Mouse (Mus musculus): ENCODE data around the gene Brms1l. TPM values are rescaled to one million over a fixed set of nuclear protein-coding genes. Genes with fewer than 3 reads are reported as not detected.
"Not testable (repeated sequence)": the region's sequence is repeated elsewhere in the genome, so short reads cannot be mapped to it uniquely, and the experiment has no call there.

The Brms1l gene
- 10 to 100 TPM; 57.7 to 65.7 TPM for total RNA-seq (2021)

DNA sequence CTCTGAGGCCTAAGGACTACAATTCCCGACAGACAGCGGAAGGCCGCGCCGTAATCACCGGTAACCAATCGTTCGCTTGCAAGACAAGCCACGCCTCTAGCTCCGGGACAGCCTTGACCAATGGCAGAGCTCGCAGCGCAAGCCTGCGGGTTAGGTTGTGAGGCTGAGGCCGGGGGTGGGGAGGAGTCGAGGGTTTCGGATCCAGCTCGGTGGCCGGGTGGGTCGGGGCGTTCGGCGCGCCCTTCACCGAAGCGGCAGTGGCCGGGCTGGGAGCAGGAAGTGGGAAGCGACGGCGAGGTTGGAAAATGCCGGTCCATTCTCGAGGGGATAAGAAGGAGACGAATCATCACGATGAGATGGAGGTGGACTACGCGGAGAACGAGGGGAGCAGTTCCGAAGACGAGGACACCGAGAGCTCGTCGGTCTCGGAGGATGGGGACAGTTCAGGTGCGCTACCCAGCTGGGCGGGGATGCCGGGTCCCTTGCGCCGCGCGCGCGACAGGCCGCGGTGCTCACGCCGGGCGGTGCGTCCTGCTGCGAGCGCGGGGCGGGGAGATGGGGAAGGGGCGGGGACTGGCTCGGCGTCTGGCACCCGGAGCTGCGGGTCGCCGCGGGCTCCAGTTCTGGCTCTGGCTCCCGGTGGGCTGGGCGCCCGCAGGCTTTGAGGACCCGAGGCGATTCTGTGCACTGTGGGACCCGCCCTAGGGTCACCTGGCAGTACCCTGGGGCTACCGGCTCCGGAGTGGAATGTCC is at the start of gene Brms1l:
TSS of gene Brms1l (plus strand) at position 126 of the 753 bp plus-strand sequence.
- intact Hi-C loops (cut with DNase I), result loop anchor here (10.0 kb wide), 2 partner anchors 332 to 522 kb away; no protein-coding TSS in a partner anchor
- peak; percentile 97 to 99 for DNase-seq (ENCODE audit: extremely low spot score in 1 of 2, low spot score in 2 of 2)

DNA sequence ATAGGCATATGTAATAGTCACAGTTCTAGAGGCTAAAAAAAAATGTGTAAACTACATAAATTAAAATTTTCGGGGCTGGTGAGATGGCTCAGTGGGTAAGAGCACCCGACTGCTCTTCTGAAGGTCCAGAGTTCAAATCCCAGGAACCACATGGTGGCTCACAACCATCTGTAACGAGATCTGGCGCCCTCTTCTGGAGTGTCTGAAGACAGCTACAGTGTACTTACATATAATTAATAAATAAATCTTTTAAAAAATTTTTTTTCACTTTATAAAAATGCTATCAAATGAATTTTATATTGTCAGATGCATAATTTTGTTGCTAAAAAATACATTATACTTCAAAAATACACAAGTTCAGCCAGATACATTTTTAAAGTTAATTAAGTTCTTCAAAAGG is 41.6 kb upstream of the Brms1l start:
- DNase-seq (ENCODE audit: extremely low spot score in 1 of 2, low spot score in 2 of 2); intact Hi-C loops (cut with DNase I): not testable (repeated sequence)

- no peak for DNase-seq (ENCODE audit: extremely low spot score in 1 of 2, low spot score in 2 of 2)
- intact Hi-C loops (cut with DNase I), result no loop called here
Measured at GRCm38 (mm10) chr12:55797103-55797502, 39.0 kb upstream of the Brms1l start.

GRCm38 (mm10) chr12:55798745-55799144 is 37.4 kb upstream of the Brms1l start:
- no peak for DNase-seq (ENCODE audit: extremely low spot score in 1 of 2, low spot score in 2 of 2)
- intact Hi-C loops (cut with DNase I), result no loop called here

DNA sequence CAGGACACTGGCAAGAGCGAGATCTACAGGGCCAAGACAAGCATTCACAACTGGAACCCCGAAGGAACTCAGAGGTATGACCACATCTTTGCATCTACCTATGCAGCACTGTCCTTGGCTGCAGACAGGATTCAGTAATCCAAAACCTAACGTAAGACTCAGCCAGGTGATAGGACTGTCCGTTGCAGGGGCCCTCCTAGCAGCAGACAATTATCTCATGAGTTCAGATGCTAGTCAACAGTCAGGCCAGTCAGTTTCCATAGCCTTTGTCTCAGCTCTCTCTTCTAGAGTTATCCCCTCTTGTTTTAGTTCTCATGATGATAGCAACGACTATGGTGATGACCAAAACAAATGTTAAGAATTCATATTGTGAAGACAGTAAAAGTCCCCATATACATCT is 36.0 kb upstream of the Brms1l start:
- DNase-seq (ENCODE audit: extremely low spot score in 1 of 2, low spot score in 2 of 2), result no peak

GRCm38 (mm10) chr12:55801131-55801530 is 35.0 kb upstream of the Brms1l start:
- intact Hi-C loops (cut with DNase I), result no loop called here
- no peak for DNase-seq (ENCODE audit: extremely low spot score in 1 of 2, low spot score in 2 of 2)

More for the DNA sequence above, 36.0 kb upstream of the Brms1l start:
- intact Hi-C loops (cut with DNase I), result no loop called here

DNA sequence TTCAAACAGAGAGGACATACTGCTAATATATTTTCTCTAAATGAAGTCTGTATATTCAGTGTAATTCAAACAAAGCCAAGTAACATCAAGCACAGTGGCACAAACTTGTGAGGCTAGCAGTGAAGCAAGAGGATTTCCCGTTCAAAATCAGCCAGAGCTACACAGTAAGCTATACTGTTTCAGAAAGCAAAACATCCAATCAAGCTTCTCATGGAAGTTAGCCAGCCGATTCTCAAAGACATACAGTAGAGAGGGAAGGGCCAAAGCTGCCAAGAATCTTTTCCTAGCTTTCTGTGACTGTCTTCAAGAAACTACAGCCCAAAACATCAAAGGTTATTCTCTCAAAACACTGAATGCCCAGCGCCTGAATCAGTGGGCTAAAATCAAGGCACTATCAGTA is 31.1 kb upstream of the Brms1l start:
- intact Hi-C loops (cut with DNase I), result no loop called here
- peak in 1 of 2 experiments; percentile 32 for DNase-seq (ENCODE audit: extremely low spot score in 1 of 2, low spot score in 2 of 2)

DNA sequence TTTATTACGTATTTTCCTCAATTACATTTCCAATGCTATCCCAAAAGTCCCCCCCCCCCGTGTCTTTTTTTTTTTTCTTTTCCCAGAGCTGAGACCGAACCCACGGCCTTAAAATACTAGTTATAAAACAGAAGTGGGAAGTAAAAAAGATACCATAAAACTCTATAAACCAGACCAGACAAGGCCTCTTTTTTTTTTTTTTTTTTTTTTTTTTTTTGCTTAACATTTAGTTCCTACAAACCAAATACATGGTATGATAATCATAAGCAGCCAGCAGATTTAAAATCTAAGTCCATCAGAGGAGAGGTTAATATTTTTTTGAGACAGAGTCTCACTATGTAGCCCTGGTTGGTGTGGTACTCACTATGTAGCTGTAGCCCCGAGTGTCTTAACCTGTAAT is 19.6 kb upstream of the Brms1l start:
- intact Hi-C loops (cut with DNase I), result no loop called here
- no peak for DNase-seq (ENCODE audit: extremely low spot score in 1 of 2, low spot score in 2 of 2)

DNA sequence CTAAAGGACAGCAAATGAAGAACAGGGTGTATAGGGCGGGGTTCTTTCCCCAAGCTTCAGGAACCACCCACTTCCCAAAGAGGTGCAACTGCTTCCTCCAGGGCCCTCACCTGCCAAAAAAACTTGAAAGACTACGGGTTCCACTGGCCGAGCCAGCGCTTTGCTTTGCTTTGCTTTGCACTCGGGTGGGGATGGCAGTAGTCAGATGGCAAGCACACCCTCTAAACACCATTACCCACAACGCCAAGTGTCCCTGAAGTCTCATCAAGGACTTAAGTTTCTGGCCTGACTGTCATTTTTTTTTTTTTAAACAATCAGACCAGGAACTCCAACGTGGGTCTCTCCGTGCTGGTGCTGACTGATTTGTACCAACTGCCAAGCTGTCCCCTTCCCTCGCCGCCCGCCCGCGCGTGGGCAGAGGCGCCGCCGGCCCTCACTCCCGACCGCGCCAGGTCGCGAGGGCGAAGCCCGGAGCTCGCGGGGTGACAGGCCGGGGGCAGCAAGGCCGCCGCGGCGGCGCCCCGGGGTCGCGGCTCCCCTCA is 15.9 kb upstream of the Brms1l start:
- intact Hi-C loops (cut with DNase I), result no loop called here

DNA sequence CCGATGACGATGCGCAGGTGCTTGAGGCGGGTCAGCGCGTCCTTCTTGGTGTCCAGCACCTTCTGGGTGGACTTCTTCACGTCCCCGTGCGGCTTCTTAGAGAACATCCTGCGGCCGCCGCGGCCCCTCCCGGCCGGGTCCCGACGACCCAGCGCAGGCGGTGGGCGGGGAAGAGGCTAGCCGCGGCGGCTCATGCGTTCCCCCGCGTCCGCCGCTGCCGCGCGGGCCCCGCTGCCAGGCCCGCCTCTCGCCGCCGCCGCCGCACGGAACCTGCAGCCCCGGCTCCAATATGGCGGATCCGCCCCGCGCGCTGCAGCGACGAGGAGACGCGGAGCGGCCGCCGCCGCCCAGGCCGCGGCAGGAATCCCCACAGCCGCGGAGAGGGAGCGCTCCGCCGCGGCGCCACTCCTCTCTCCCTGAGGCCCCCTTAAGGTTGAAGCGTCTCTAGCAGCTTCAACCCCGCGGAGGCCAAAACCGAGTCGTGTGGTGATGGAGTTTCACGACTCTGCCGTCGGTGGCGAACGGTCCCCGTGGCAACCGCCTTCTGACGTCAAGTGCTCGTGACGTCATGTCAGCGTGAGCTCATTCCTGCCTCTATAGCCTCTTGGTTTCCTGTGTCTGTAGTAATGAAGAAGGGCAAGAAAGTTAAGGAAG is 15.3 kb upstream of the Brms1l start, which contains the start of gene Ralgapa1:
TSS of gene Ralgapa1 (minus strand) at position 507 of the 654 bp plus-strand sequence.
- DNase-seq (ENCODE audit: extremely low spot score in 1 of 2, low spot score in 2 of 2), result peak; percentile 85 to 93
- intact Hi-C loops (cut with DNase I), result no loop called here

More for the DNA sequence above, 15.9 kb upstream of the Brms1l start:
- DNase-seq (ENCODE audit: extremely low spot score in 1 of 2, low spot score in 2 of 2), result peak in 1 of 2 experiments; percentile 33

DNA sequence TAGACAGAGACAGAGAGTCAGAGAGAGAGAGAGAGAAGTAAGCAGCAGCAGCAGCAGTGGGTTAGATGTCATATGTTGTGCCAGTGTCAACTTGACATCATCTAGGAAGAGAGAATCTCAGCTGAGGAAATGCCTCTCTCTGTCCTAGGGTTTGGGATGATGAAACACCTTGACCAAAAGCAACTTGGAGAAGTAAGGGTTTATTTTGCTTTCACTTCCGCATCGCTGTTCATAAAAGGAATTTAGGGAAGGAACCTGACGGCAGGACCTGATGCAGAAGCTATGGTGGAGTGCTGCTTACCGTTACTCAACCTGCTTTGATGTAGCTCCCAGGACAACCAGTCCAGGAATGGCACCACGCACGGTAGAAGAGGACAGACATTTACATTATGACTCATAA is 12.1 kb upstream of the Brms1l start:
- no peak for DNase-seq (ENCODE audit: extremely low spot score in 1 of 2, low spot score in 2 of 2)
- intact Hi-C loops (cut with DNase I), result no loop called here

DNA sequence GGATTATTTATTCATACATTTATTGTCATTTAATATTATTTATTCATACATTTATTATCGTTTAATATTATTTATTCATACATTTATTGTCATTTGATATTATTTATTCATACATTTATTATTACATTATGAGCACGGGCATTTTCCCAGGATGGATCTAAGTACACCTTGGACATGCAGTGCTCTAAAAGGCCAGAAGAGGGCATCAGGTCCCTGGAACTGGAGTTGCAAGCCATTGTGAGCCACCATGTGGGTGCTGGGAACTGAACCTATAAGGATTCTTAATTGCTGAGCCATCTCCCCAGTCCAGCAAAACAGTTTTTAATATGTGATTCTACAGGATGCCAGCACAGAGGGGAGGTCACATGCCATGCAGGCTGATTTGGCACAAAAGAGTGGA is 10.6 kb upstream of the Brms1l start:
- intact Hi-C loops (cut with DNase I), result loop anchor here (5.0 kb wide), 1 partner anchor 48 kb away; no protein-coding TSS in a partner anchor
- DNase-seq (ENCODE audit: extremely low spot score in 1 of 2, low spot score in 2 of 2), result no peak

GRCm38 (mm10) chr12:55831101-55831500 is 5.0 kb upstream of the Brms1l start:
- peak; percentile 63 to 71 for DNase-seq (ENCODE audit: extremely low spot score in 1 of 2, low spot score in 2 of 2)
- intact Hi-C loops (cut with DNase I), result loop anchor here (10.0 kb wide), 2 partner anchors 326 to 516 kb away; no protein-coding TSS in a partner anchor

- intact Hi-C loops (cut with DNase I), result loop anchor here (10.0 kb wide), 2 partner anchors 328 to 518 kb away; no protein-coding TSS in a partner anchor
- no peak for DNase-seq (ENCODE audit: extremely low spot score in 1 of 2, low spot score in 2 of 2)
Measured at GRCm38 (mm10) chr12:55832961-55833360, 3.2 kb upstream of the Brms1l start.

GRCm38 (mm10) chr12:55833906-55834625 is 2.1 kb upstream of the Brms1l start:
- no peak for DNase-seq (ENCODE audit: extremely low spot score in 1 of 2, low spot score in 2 of 2)
- intact Hi-C loops (cut with DNase I), result loop anchor here (10.0 kb wide), 2 partner anchors 329 to 519 kb away; no protein-coding TSS in a partner anchor

DNA sequence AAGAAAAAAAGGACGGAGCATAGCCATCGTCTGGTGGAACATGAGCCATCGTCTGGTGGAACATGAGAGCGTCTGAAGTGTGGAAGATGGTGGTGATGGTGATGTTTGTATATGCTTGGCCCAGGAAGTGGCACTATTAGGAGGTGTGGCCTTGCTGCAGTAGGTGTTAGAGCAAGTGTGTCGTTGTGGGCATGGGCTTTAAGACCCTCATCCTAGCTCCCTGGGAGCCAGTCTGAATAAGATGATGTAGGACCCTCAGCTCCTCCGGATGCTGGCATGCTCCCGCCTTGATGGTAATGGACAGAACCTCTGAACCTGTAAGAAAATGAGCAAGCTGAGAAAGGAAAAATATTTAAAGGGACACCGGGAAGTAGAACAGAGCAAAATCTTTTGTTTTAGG is 1.2 kb upstream of the Brms1l start:
- intact Hi-C loops (cut with DNase I), result loop anchor here (10.0 kb wide), 2 partner anchors 330 to 520 kb away; no protein-coding TSS in a partner anchor
- DNase-seq (ENCODE audit: extremely low spot score in 1 of 2, low spot score in 2 of 2), result no peak

DNA sequence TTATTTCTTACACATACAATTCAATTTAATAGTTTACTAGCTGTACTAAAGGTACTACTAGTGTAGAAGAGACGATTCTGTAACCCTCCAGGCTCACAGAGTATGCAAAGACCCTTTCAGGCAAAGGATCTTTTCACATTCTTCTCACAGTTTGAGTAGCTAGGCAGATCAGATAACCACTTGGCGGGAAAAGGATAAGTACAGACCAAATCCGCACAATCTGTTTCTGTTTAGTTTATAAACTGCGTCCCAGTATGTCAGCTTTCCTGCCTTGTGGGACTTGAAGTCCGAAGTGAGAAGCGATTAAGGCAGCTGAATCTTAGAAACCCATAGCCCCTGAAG is 296 bp upstream of the Brms1l start:
- intact Hi-C loops (cut with DNase I), result loop anchor here (10.0 kb wide), 2 partner anchors 331 to 521 kb away; no protein-coding TSS in a partner anchor

GRCm38 (mm10) chr12:55837495-55837894 is 1.4 kb downstream of the Brms1l start:
- DNase-seq (ENCODE audit: extremely low spot score in 1 of 2, low spot score in 2 of 2), result no peak
- intact Hi-C loops (cut with DNase I), result loop anchor here (10.0 kb wide), 2 partner anchors 333 to 523 kb away; no protein-coding TSS in a partner anchor

More for the DNA sequence above, 296 bp upstream of the Brms1l start:
- DNase-seq (ENCODE audit: extremely low spot score in 1 of 2, low spot score in 2 of 2), result no peak

GRCm38 (mm10) chr12:55846741-55847140 is 10.6 kb downstream of the Brms1l start:
- DNase-seq (ENCODE audit: extremely low spot score in 1 of 2, low spot score in 2 of 2), result no peak

More at GRCm38 (mm10) chr12:55846741-55847140, 10.6 kb downstream of the Brms1l start:
- intact Hi-C loops (cut with DNase I), result no loop called here

Data from left cerebral cortex, postnatal 10 days (tissue).